Mouse (Mus musculus): ENCODE measurements around the gene Acvr1. TPM values are rescaled to one million over a fixed set of nuclear protein-coding genes. Genes with fewer than 3 reads are reported as not detected.

Gene Acvr1
- polyA plus RNA-seq, 1 experiment = 18.7 TPM

DNA sequence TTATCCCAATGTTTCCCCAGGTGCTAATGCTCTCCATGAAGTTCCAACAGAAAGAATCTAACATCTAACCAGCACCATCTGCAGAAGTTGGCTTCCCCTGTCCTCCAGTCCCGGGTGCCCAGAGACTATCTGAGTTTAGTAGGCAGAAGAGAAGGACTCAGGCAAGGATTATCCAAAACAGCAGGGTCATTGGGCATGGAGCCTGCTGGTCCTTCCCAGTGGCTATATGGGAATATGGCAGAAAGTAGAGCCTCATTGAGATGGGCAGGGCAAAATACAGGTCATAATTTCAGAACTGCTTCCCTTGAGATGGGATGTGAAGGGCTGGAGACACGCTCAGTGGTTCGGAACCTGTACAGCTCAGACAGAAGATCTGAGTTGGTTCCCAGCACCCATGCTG is 39.2 kb downstream of the Acvr1 start:
- WGBS = 32% methylated on average over 3 of the region's 3 CpGs
- peak in 1 of 2 experiments; percentile 26 for DNase-seq
- no peak for TF ChIP-seq CTCF (IDR thresholded peaks at IDR 0.05; ENCODE audit: borderline replicate concordance, insufficient read depth, low read depth, low read length)
- TF ChIP-seq POLR2A (IDR thresholded peaks at IDR 0.05; ENCODE audit: borderline replicate concordance, insufficient read depth, low read length) = no peak
- Histone ChIP-seq H3K4me1 (ENCODE audit: control insufficient read depth, insufficient read depth, low read length) (peaks cover 24% of the 10 kb centered on the region), H3K27me3 (ENCODE audit: control insufficient read depth, insufficient read depth, low read length) (no peaks in the 10 kb centered on the region), H3K27ac (ENCODE audit: insufficient read depth, low read length) (no peak overlapping the region), H3K4me3 (replicated peaks; ENCODE audit: insufficient read depth, low read depth, low read length) (no peak overlapping the region)

DNA sequence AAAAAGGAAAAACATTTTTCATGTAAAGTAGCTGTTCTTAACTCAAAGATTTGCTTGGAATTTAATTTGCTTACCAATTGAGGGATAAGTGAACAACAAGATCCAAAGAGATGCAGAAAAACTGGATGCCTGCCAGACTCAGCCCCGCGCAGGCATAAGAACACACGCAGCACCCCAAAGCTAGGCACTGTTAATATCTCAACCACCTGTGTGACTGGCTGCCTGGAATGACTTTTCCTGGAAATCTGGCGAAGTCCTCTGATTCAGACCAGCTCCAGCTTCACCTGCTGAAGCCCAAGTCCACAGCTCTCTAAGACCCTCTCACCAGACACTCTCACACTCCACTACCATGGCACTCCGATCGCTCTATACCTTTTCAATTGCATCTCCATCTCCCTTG is 42.6 kb downstream of the Acvr1 start:
- 65% methylated on average over 6 of the region's 6 CpGs for WGBS
- TF ChIP-seq POLR2A (IDR thresholded peaks at IDR 0.05; ENCODE audit: borderline replicate concordance, insufficient read depth, low read length) (no peak), CTCF (IDR thresholded peaks at IDR 0.05; ENCODE audit: borderline replicate concordance, insufficient read depth, low read depth, low read length) (no peak)
- no peaks in the 10 kb centered on the region for H3K27me3 ChIP-seq (ENCODE audit: control insufficient read depth, insufficient read depth, low read length)

DNA sequence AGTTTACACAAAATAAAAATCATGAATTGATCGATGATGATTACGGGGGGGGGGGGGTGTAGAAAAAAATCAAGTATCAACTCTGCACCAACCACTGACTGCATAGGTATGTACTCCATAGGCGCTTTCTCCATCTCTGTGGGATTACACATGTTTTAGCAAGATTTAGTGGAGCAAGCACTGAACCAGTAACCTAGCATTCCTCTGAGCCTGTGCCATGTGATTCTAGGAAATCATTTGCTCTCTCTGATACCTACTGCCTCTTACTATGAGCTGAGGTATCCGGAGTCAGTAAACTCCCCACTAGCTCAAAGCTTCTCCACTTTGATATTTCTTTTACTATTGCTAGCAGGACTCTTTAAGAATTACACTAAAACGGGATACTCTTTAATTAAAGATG is 43.1 kb downstream of the Acvr1 start:
- no peak overlapping the region for H3K27ac ChIP-seq (ENCODE audit: insufficient read depth, low read length)
- no peak overlapping the region for H3K4me3 ChIP-seq (replicated peaks; ENCODE audit: insufficient read depth, low read depth, low read length)
- no peak for DNase-seq
- 87% methylated on average over 5 of the region's 5 CpGs for WGBS
- TF ChIP-seq POLR2A (IDR thresholded peaks at IDR 0.05; ENCODE audit: borderline replicate concordance, insufficient read depth, low read length) (no peak), CTCF (IDR thresholded peaks at IDR 0.05; ENCODE audit: borderline replicate concordance, insufficient read depth, low read depth, low read length) (no peak)
- H3K27me3 ChIP-seq (ENCODE audit: control insufficient read depth, insufficient read depth, low read length) = no peaks in the 10 kb centered on the region
- H3K4me1 ChIP-seq (ENCODE audit: control insufficient read depth, insufficient read depth, low read length) = peaks cover 6% of the 10 kb centered on the region

More for the DNA sequence above, 42.6 kb downstream of the Acvr1 start:
- no peak for DNase-seq
- peaks cover 8% of the 10 kb centered on the region for H3K4me1 ChIP-seq (ENCODE audit: control insufficient read depth, insufficient read depth, low read length)
- H3K4me3 ChIP-seq (replicated peaks; ENCODE audit: insufficient read depth, low read depth, low read length) = no peak overlapping the region
- H3K27ac ChIP-seq (ENCODE audit: insufficient read depth, low read length) = no peak overlapping the region

DNA sequence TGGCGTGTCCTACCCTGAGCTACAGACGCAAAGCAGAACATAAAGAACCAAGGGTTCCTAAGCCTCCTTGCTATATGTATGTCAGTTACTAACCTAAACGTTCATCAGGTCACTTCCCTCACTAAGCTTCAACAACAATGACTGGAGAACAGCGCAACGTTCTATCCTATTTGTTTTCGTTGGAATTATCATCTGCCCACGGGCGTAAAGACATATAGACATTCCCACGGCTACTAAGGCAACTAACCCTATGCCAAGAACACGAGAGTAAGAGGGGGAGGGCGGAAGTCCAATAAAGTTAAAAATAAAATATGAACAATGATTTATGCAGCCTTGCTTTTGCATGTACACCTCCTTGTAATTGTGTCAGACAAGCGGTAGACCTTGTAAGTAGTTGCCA is 43.9 kb downstream of the Acvr1 start:
- Histone ChIP-seq H3K27ac (ENCODE audit: insufficient read depth, low read length) (no peak overlapping the region), H3K4me3 (replicated peaks; ENCODE audit: insufficient read depth, low read depth, low read length) (no peak overlapping the region), H3K4me1 (ENCODE audit: control insufficient read depth, insufficient read depth, low read length) (peaks cover 6% of the 10 kb centered on the region), H3K27me3 (ENCODE audit: control insufficient read depth, insufficient read depth, low read length) (no peaks in the 10 kb centered on the region)
- TF ChIP-seq POLR2A (IDR thresholded peaks at IDR 0.05; ENCODE audit: borderline replicate concordance, insufficient read depth, low read length) (no peak), CTCF (IDR thresholded peaks at IDR 0.05; ENCODE audit: borderline replicate concordance, insufficient read depth, low read depth, low read length) (no peak)
- WGBS = 86% methylated on average over 12 of the region's 12 CpGs
- DNase-seq = no peak

DNA sequence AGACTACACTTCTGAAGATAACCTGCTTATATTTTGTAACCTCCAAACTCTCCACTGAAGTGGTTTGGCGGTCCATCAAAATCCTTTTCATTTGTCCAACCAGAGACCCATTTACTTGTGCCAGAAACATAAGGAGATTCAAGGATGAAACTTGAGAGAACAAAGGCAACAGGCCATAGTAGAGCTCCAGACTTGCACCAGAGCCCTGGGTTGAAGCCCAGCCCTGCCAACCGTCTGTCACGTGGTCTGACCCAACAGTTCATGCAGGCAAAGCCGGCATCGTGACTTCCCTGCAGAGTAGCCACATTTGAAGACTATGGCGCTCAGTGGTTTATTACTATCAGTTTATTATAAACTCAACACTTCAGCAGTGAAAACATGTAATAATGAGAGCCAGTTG is 45.3 kb downstream of the Acvr1 start:
- peak in 1 of 2 experiments; percentile 57 for DNase-seq
- Histone ChIP-seq H3K27ac (ENCODE audit: insufficient read depth, low read length) (no peak overlapping the region), H3K4me3 (replicated peaks; ENCODE audit: insufficient read depth, low read depth, low read length) (no peak overlapping the region), H3K27me3 (ENCODE audit: control insufficient read depth, insufficient read depth, low read length) (no peaks in the 10 kb centered on the region), H3K4me1 (ENCODE audit: control insufficient read depth, insufficient read depth, low read length) (peaks cover 2% of the 10 kb centered on the region)
- 34% methylated on average over 6 of the region's 6 CpGs for WGBS
- TF ChIP-seq POLR2A (IDR thresholded peaks at IDR 0.05; ENCODE audit: borderline replicate concordance, insufficient read depth, low read length) (no peak), CTCF (IDR thresholded peaks at IDR 0.05; ENCODE audit: borderline replicate concordance, insufficient read depth, low read depth, low read length) (no peak)

DNA sequence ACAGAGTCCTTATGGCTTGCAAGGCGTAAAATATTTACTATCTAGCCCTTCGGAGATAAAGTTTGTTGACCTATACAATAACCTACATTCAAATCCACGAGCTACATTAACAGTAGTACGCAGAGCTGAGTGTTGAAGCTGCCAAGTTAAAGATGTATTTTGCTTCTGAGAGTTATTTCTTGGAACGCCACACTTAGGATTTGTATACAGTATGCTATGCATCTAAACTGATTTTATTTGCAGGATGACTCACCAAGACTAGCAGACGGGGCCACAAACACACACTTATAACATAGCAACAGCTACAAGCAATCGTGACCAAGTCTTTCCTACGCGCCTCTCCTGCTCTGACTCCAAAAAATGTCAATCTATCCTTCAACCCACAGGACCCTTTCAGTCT is 46.2 kb downstream of the Acvr1 start:
- H3K4me3 ChIP-seq (replicated peaks; ENCODE audit: insufficient read depth, low read depth, low read length) = no peak overlapping the region
- 92% methylated on average over 9 of the region's 9 CpGs for WGBS
- TF ChIP-seq POLR2A (IDR thresholded peaks at IDR 0.05; ENCODE audit: borderline replicate concordance, insufficient read depth, low read length) = no peak
- no peak for TF ChIP-seq CTCF (IDR thresholded peaks at IDR 0.05; ENCODE audit: borderline replicate concordance, insufficient read depth, low read depth, low read length)
- H3K4me1 ChIP-seq (ENCODE audit: control insufficient read depth, insufficient read depth, low read length) = peaks cover 8% of the 10 kb centered on the region
- no peak for DNase-seq
- H3K27ac ChIP-seq (ENCODE audit: insufficient read depth, low read length) = no peak overlapping the region
- H3K27me3 ChIP-seq (ENCODE audit: control insufficient read depth, insufficient read depth, low read length) = no peaks in the 10 kb centered on the region

DNA sequence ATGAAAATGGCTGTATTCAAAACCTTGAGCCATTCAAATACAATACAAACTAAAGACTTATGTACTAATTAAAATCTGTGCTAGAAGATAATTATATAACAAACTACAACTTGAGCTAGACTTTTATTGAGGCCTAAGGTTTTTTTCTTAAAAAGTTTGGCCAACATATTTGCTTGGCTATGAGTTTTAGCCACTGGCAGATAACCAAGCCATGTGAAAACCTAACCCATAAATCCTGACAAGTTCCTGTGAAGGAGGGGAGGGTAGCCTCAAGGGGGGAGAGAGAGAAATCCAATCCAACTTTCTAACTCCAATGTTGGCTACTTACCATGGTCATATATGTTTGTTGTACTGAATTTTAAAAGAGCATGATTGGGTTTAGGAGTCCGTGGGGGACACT is 48.4 kb downstream of the Acvr1 start:
- H3K4me1 ChIP-seq (ENCODE audit: control insufficient read depth, insufficient read depth, low read length) = peaks cover 6% of the 10 kb centered on the region
- H3K4me3 ChIP-seq (replicated peaks; ENCODE audit: insufficient read depth, low read depth, low read length) = no peak overlapping the region
- no peak for TF ChIP-seq POLR2A (IDR thresholded peaks at IDR 0.05; ENCODE audit: borderline replicate concordance, insufficient read depth, low read length)
- no peak for TF ChIP-seq CTCF (IDR thresholded peaks at IDR 0.05; ENCODE audit: borderline replicate concordance, insufficient read depth, low read depth, low read length)
- no peak overlapping the region for H3K27ac ChIP-seq (ENCODE audit: insufficient read depth, low read length)
- WGBS = 79% methylated on average over 1 of the region's 1 CpGs
- no peak for DNase-seq
- H3K27me3 ChIP-seq (ENCODE audit: control insufficient read depth, insufficient read depth, low read length) = no peaks in the 10 kb centered on the region

DNA sequence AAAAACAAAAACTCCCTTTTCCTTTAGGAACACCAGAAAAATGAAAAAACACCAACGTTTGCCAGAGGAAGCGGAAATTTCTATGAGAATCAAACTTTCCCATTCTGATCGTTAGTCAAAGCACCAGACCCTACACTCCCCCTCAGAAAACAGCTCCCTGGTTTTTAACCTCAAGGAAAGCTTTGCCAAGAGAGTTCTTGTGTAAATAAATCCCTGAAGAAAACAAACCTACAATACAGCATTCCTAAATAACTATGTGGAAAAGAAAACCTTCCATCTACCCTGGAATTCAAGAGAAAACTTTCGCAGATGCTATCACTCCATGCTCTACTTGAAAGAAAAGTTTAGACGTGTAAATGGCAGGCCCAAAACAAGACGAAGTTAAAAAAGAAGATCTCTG is 50.0 kb downstream of the Acvr1 start:
- TF ChIP-seq POLR2A (IDR thresholded peaks at IDR 0.05; ENCODE audit: borderline replicate concordance, insufficient read depth, low read length) (no peak), CTCF (IDR thresholded peaks at IDR 0.05; ENCODE audit: borderline replicate concordance, insufficient read depth, low read depth, low read length) (no peak)
- no peak for DNase-seq
- Histone ChIP-seq H3K27me3 (ENCODE audit: control insufficient read depth, insufficient read depth, low read length) (no peaks in the 10 kb centered on the region), H3K4me1 (ENCODE audit: control insufficient read depth, insufficient read depth, low read length) (peaks cover 6% of the 10 kb centered on the region), H3K27ac (ENCODE audit: insufficient read depth, low read length) (no peak overlapping the region), H3K4me3 (replicated peaks; ENCODE audit: insufficient read depth, low read depth, low read length) (no peak overlapping the region)
- 81% methylated on average over 6 of the region's 6 CpGs for WGBS
